Mouse (Mus musculus) small intestine, adult 2 months (tissue): ENCODE measurements around the gene Apol9a.

ENCODE experiments used
- CTCF ChIP-seq: fragments of 200-500 bp; IDR thresholded peaks from 2 replicates; pipeline ENCODE4 v1.5.1; 2012; ENCODE audit warnings: low read depth, mild to moderate bottlenecking, control low read depth, inconsistent platforms, low read length, moderate library complexity, mixed read lengths; ENCODE audit not compliant: insufficient replicate concordance, insufficient read length; ENCODE audit errors: extremely low read depth
- POLR2A ChIP-seq: fragments of 200-500 bp; IDR thresholded peaks from 2 replicates; pipeline ENCODE4 v1.6.1; 2012; ENCODE audit warnings: low read depth, mild to moderate bottlenecking, control low read depth, inconsistent platforms, low read length, moderate library complexity

DNA sequence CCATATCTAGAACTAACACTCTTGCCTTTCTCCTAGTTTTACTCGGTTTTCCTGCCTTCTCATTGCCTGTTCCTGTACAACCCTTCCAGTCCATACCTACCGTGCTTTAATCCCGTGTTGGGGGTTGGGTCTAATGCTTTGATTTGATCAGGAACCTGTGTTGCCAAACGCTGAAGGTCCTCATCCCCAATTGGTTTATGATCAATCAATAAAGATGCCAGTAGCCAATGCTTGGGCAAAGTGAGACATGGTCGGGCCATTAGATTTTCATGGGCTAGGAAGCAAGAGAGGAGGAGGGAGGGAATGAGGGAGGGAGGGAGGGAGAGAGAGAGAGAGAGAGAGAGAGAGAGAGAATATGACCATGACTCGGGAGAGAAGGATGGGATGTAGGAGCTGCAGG is 29.5 kb downstream of the Apol9a start:
- TF ChIP-seq POLR2A (no peak), CTCF (no peak)
